Mouse (Mus musculus) heart, embryonic 12.5 days (tissue): Measurements from ENCODE around the gene Hyal2. TPM values are rescaled to one million over a fixed set of nuclear protein-coding genes. Genes with fewer than 3 reads are reported as not detected.
A peak's percentile ranks its signal among the peaks of the same experiment; 100 is the strongest.
"Not testable (repeated sequence)": the region's sequence is repeated elsewhere in the genome, so short reads cannot be mapped to it uniquely, and the experiment has no call there.

Experiments used
- ATAC-seq: fragments of 200-750 bp; cut with Nextera tagmentation; 2 replicates; pipeline ENCODE4 v1.8.0; 2017; ENCODE audit warnings: moderate TSS enrichment, moderate library complexity; ENCODE audit not compliant: insufficient number of reproducible peaks, low FRiP score
- H3K27ac ChIP-seq: fragments of 300-500 bp; sonication (generic); 2 replicates; pipeline ENCODE4 v1.5.1; 2016; ENCODE audit warnings: mild to moderate bottlenecking, moderate library complexity; ENCODE audit not compliant: poor library complexity, severe bottlenecking
- H3K27me3 ChIP-seq: fragments of 300-500 bp; sonication (generic); replicated peaks from 2 replicates; pipeline ENCODE4 v1.6.1; 2016; ENCODE audit warnings: mild to moderate bottlenecking, moderate library complexity
- H3K36me3 ChIP-seq: fragments of 300-500 bp; sonication (generic); 2 replicates; pipeline ENCODE4 v1.6.1; 2016; ENCODE audit warnings: mild to moderate bottlenecking, moderate library complexity
- H3K4me1 ChIP-seq: fragments of 300-500 bp; sonication (generic); replicated peaks from 2 replicates; pipeline ENCODE4 v1.6.1; 2016; ENCODE audit warnings: mild to moderate bottlenecking
- H3K4me2 ChIP-seq: fragments of 300-500 bp; sonication (generic); 2 replicates; pipeline ENCODE4 v1.6.1; 2016; ENCODE audit warnings: mild to moderate bottlenecking, moderate library complexity
- H3K4me3 ChIP-seq: fragments of 300-500 bp; sonication (generic); 2 replicates; pipeline ENCODE4 v1.5.1; 2016; ENCODE audit warnings: mild to moderate bottlenecking
- H3K9ac ChIP-seq: fragments of 300-500 bp; sonication (generic); 2 replicates; pipeline ENCODE4 v1.6.1; 2016; ENCODE audit warnings: mild to moderate bottlenecking, moderate library complexity
- H3K9me3 ChIP-seq: fragments of 300-500 bp; sonication (generic); replicated peaks from 2 replicates; pipeline ENCODE4 v1.6.1; 2016; ENCODE audit warnings: mild to moderate bottlenecking, moderate library complexity
- WGBS: fragments of 180-500 bp; shearing (Covaris S2); methylation state at CpG from one replicate; pipeline ENCODE4 v1.1.7; 2016; 5-methylcytosine and 5-hydroxymethylcytosine counted together
- polyA plus RNA-seq: library from polyadenylated mRNA; unstranded; fragments of >200 nt; fragmentation: Nextera tagmentation; extraction: Ambion mirVana; gene quantifications from 2 replicates; pipeline ENCODE4 v1.2.1, GENCODE M21; 2016

Hyal2 gene
- polyA plus RNA-seq, 1 experiment from 2014 or later: 106 TPM

- H3K4me1 ChIP-seq: peaks cover 56% of the 10 kb centered on the region
These were observed 13.4 kb upstream of the Hyal2 start for GRCm38 (mm10) chr9:107554319-107554825.

GRCm38 (mm10) chr9:107555031-107555457 lies 12.7 kb upstream of the Hyal2 start:
- Histone ChIP-seq H3K4me3 (peak overlapping the region; percentile 77), H3K4me2 (peak overlapping the region; percentile 94), H3K4me1 (peaks cover 56% of the 10 kb centered on the region), H3K27me3 (peaks cover 7% of the 10 kb centered on the region), H3K9ac (peak overlapping the region; percentile 92), H3K9me3 (no peaks in the 10 kb centered on the region), H3K36me3 (peaks cover 38% of the 10 kb centered on the region), H3K27ac (peak overlapping the region; percentile 96)
- 0% methylated on average over 23 of the region's 23 CpGs for WGBS
- peak; percentile 20 for ATAC-seq

More at GRCm38 (mm10) chr9:107554319-107554825, 13.4 kb upstream of the Hyal2 start:
- H3K4me2 ChIP-seq: peak overlapping the region; percentile 94
- peaks cover 14% of the 10 kb centered on the region for H3K27me3 ChIP-seq
- under 1% methylated on average over 53 of the region's 53 CpGs for WGBS
- no peaks in the 10 kb centered on the region for H3K9me3 ChIP-seq
- H3K9ac ChIP-seq: peak overlapping the region; percentile 92
- peak overlapping the region; percentile 96 for H3K27ac ChIP-seq
- peaks cover 31% of the 10 kb centered on the region for H3K36me3 ChIP-seq
- H3K4me3 ChIP-seq: peak overlapping the region; percentile 77
- ATAC-seq: peak; percentile 93

GRCm38 (mm10) chr9:107555701-107556100 lies 12.0 kb upstream of the Hyal2 start:
- H3K4me1 ChIP-seq: peaks cover 54% of the 10 kb centered on the region

GRCm38 (mm10) chr9:107556346-107556745 lies 11.4 kb upstream of the Hyal2 start:
- Histone ChIP-seq H3K9me3 (no peaks in the 10 kb centered on the region), H3K4me3 (peak overlapping the region; percentile 77), H3K27ac (peak overlapping the region; percentile 96; the same call in 1 of the 2 replicates), H3K4me1 (peaks cover 47% of the 10 kb centered on the region), H3K4me2 (peak overlapping the region; percentile 94), H3K27me3 (no peaks in the 10 kb centered on the region), H3K36me3 (peaks cover 51% of the 10 kb centered on the region), H3K9ac (peak overlapping the region; percentile 92)
- WGBS: 60% methylated on average over 3 of the region's 3 CpGs
- ATAC-seq: no peak

More at GRCm38 (mm10) chr9:107555701-107556100, 12.0 kb upstream of the Hyal2 start:
- WGBS: 27% methylated on average over 2 of the region's 2 CpGs
- peaks cover under 1% of the 10 kb centered on the region for H3K27me3 ChIP-seq
- peak overlapping the region; percentile 77 for H3K4me3 ChIP-seq
- H3K4me2 ChIP-seq: peak overlapping the region; percentile 94
- H3K27ac ChIP-seq: peak overlapping the region; percentile 96
- no peak for ATAC-seq
- H3K36me3 ChIP-seq: peaks cover 44% of the 10 kb centered on the region
- H3K9ac ChIP-seq: peak overlapping the region; percentile 92
- H3K9me3 ChIP-seq: no peaks in the 10 kb centered on the region

GRCm38 (mm10) chr9:107563029-107563581 lies 4.6 kb upstream of the Hyal2 start, which contains the start of gene Tusc2:
Gene Tusc2 (plus strand): TSS chr9:107563255.
- Histone ChIP-seq H3K4me3 (peak within 1 kb of the TSS; percentile 98), H3K4me1 (peaks cover 42% of the 10 kb centered on the region), H3K27ac (peak within 1 kb of the TSS; percentile 78), H3K4me2 (peak within 1 kb of the TSS; percentile 91), H3K27me3 (no peaks in the 10 kb centered on the region), H3K9ac (peak within 1 kb of the TSS; percentile 91), H3K9me3 (no peaks in the 10 kb centered on the region), H3K36me3 (peaks cover 54% of the 10 kb centered on the region)
- WGBS: under 1% methylated on average over 46 of the region's 46 CpGs
- ATAC-seq: peak; percentile 93

GRCm38 (mm10) chr9:107565556-107565955 lies 2.2 kb upstream of the Hyal2 start:
- Histone ChIP-seq H3K4me1 (peaks cover 50% of the 10 kb centered on the region), H3K4me3 (0 out of 2 replicates have a peak overlapping the region, but pooled peaks have one; percentile 4), H3K27ac (0 out of 2 replicates have a peak overlapping the region, but pooled peaks have one; percentile 52), H3K9ac (peak overlapping the region; percentile 32; the same call in 1 of the 2 replicates), H3K36me3 (peaks cover 34% of the 10 kb centered on the region), H3K4me2 (peak overlapping the region; percentile 37; the same call in 1 of the 2 replicates)
- not testable (repeated sequence) for ATAC-seq, H3K9me3 ChIP-seq, H3K27me3 ChIP-seq
- 44% methylated on average over 5 of the region's 5 CpGs for WGBS

- 54% methylated on average over 15 of the region's 15 CpGs for whole genome bisulfite sequencing
- peaks cover 34% of the 10 kb centered on the region for H3K36me3 ChIP-seq
- ATAC-seq: no peak
- H3K27me3 ChIP-seq: no peaks in the 10 kb centered on the region
- H3K9me3 ChIP-seq: no peaks in the 10 kb centered on the region
- H3K4me2 ChIP-seq: peak overlapping the region; percentile 91
- no peak overlapping the region for H3K4me3 ChIP-seq
- H3K4me1 ChIP-seq: peaks cover 56% of the 10 kb centered on the region
- H3K9ac ChIP-seq: 0 out of 2 replicates have a peak overlapping the region, but pooled peaks have one; percentile 5
- peak overlapping the region; percentile 71 for H3K27ac ChIP-seq
These were observed 1.6 kb upstream of the Hyal2 start for GRCm38 (mm10) chr9:107566041-107566709.

GRCm38 (mm10) chr9:107566855-107567254 lies 890 bp upstream of the Hyal2 start:
- Histone ChIP-seq H3K27me3 (no peaks in the 10 kb centered on the region), H3K4me2 (peak overlapping the region; percentile 91), H3K9ac (no peak overlapping the region), H3K9me3 (no peaks in the 10 kb centered on the region), H3K4me1 (peaks cover 63% of the 10 kb centered on the region), H3K36me3 (peaks cover 34% of the 10 kb centered on the region), H3K4me3 (peak overlapping the region; percentile 88; the same call in 1 of the 2 replicates), H3K27ac (peak overlapping the region; percentile 71)
- 45% methylated on average over 3 of the region's 3 CpGs for whole genome bisulfite sequencing
- peak; percentile 29 for ATAC-seq

GRCm38 (mm10) chr9:107568331-107569261 lies 851 bp downstream of the Hyal2 start:
- no peaks in the 10 kb centered on the region for H3K27me3 ChIP-seq
- no peaks in the 10 kb centered on the region for H3K9me3 ChIP-seq
- H3K27ac ChIP-seq: peak overlapping the region; percentile 71
- peak overlapping the region; percentile 91 for H3K4me2 ChIP-seq
- WGBS: under 1% methylated on average over 41 of the region's 41 CpGs
- H3K4me1 ChIP-seq: peaks cover 68% of the 10 kb centered on the region
- ATAC-seq: peak; percentile 85
- peak overlapping the region; percentile 88 for H3K9ac ChIP-seq
- peak overlapping the region; percentile 88 for H3K4me3 ChIP-seq
- peaks cover 46% of the 10 kb centered on the region for H3K36me3 ChIP-seq

- Histone ChIP-seq H3K36me3 (peaks cover 49% of the 10 kb centered on the region), H3K4me1 (peaks cover 61% of the 10 kb centered on the region)
- under 1% methylated on average over 23 of the region's 23 CpGs for WGBS
These were observed 1.5 kb downstream of the Hyal2 start for GRCm38 (mm10) chr9:107569270-107569669.

More at GRCm38 (mm10) chr9:107569270-107569669, 1.5 kb downstream of the Hyal2 start:
- H3K9me3 ChIP-seq: no peaks in the 10 kb centered on the region
- peak; percentile 37 for ATAC-seq
- peak overlapping the region; percentile 71 for H3K27ac ChIP-seq
- H3K4me2 ChIP-seq: peak overlapping the region; percentile 91
- no peaks in the 10 kb centered on the region for H3K27me3 ChIP-seq
- peak overlapping the region; percentile 88 for H3K4me3 ChIP-seq
- peak overlapping the region; percentile 88 for H3K9ac ChIP-seq
